Mouse (Mus musculus) kidney, adult 2 months (tissue): Measurements from ENCODE around the gene Sf3a1.

Experiments used
- CTCF ChIP-seq: fragments of 200-500 bp; conservative IDR thresholded peaks from 2 replicates; pipeline ENCODE4 v1.5.1; 2011; ENCODE audit warnings: low read depth, mild to moderate bottlenecking, control low read depth, low read length, moderate library complexity, mixed read lengths; ENCODE audit not compliant: insufficient read depth, insufficient read length
- POLR2A ChIP-seq: fragments of 200-500 bp; IDR thresholded peaks from one replicate; pipeline ENCODE4 v1.6.1; 2011; ENCODE audit warnings: low read depth, low read length, control low read depth

- TF ChIP-seq CTCF (no peak), POLR2A (no peak)
Measured at GRCm38 (mm10) chr11:4119635-4120034, 40.5 kb upstream of the Sf3a1 start.
